Mouse (Mus musculus) cortical plate, adult 2 months (tissue): ENCODE measurements around the gene Tfb1m. TPM values are rescaled to one million over a fixed set of nuclear protein-coding genes. Genes with fewer than 3 reads are reported as not detected.

Experiments used
- H3K27ac ChIP-seq: fragments of 200-500 bp; 2 replicates; pipeline ENCODE4 v1.5.1; 2012; ENCODE audit warnings: low read length, control low read depth, inconsistent platforms; ENCODE audit not compliant: insufficient read depth
- H3K4me1 ChIP-seq: fragments of 200-500 bp; 2 replicates; pipeline ENCODE4 v1.6.1; 2011; ENCODE audit warnings: low read length; ENCODE audit not compliant: control insufficient read depth, insufficient read depth
- H3K4me3 ChIP-seq: fragments of 200-500 bp; 2 replicates; pipeline ENCODE4 v1.5.1; 2011; ENCODE audit warnings: mild to moderate bottlenecking, low read length, control low read depth; ENCODE audit not compliant: insufficient read depth
- CTCF ChIP-seq: fragments of 200-500 bp; IDR thresholded peaks from 2 replicates; pipeline ENCODE4 v1.5.1; 2011; ENCODE audit warnings: mild to moderate bottlenecking, control low read depth, low read length; ENCODE audit not compliant: insufficient read depth; ENCODE audit errors: extremely low read depth
- POLR2A ChIP-seq: fragments of 200-500 bp; IDR thresholded peaks from 2 replicates; pipeline ENCODE4 v1.6.1; 2011; ENCODE audit warnings: mild to moderate bottlenecking, low read length, control low read depth; ENCODE audit not compliant: insufficient read depth; ENCODE audit errors: extremely low read depth
- polyA plus RNA-seq: library from polyadenylated mRNA; depleted of rRNA; stranded (reverse); fragments of >200 nt; gene quantifications from 2 replicates; pipeline ENCODE4 v1.2.3, GENCODE M21; 2012

Tfb1m gene
- polyA plus RNA-seq, 1 experiment: 7.2 TPM

- no peak overlapping the region for H3K4me3 ChIP-seq
- no peak overlapping the region for H3K27ac ChIP-seq
- H3K4me1 ChIP-seq: no peaks in the 10 kb centered on the region
- TF ChIP-seq POLR2A: no peak
- TF ChIP-seq CTCF: no peak
These were observed 9.9 kb downstream of the Tfb1m start for GRCm38 (mm10) chr17:3547725-3548124.

- no peak overlapping the region for H3K27ac ChIP-seq
- no peak overlapping the region for H3K4me3 ChIP-seq
- no peaks in the 10 kb centered on the region for H3K4me1 ChIP-seq
- no peak for TF ChIP-seq CTCF
- no peak for TF ChIP-seq POLR2A
These were observed 16.5 kb downstream of the Tfb1m start for GRCm38 (mm10) chr17:3541033-3541432.

GRCm38 (mm10) chr17:3540304-3540703, 17.3 kb downstream of the Tfb1m start:
- Histone ChIP-seq H3K4me1 (no peaks in the 10 kb centered on the region), H3K27ac (no peak overlapping the region)

GRCm38 (mm10) chr17:3533425-3533824, 24.2 kb downstream of the Tfb1m start:
- Histone ChIP-seq H3K4me3 (no peak overlapping the region), H3K4me1 (no peaks in the 10 kb centered on the region)
- TF ChIP-seq CTCF: 0 out of 2 replicates have a peak, but pooled peaks have one; percentile 14
- TF ChIP-seq POLR2A: no peak

More at GRCm38 (mm10) chr17:3540304-3540703, 17.3 kb downstream of the Tfb1m start:
- no peak overlapping the region for H3K4me3 ChIP-seq
- TF ChIP-seq CTCF (no peak), POLR2A (no peak)

GRCm38 (mm10) chr17:3532254-3532653, 25.3 kb downstream of the Tfb1m start, which contains the start of gene Cldn20:
TSS of gene Cldn20 (plus strand) at chr17:3532554.
- no peak within 1 kb of the TSS for H3K4me3 ChIP-seq
- no peak for TF ChIP-seq POLR2A
- no peak for TF ChIP-seq CTCF
- H3K4me1 ChIP-seq: no peaks in the 10 kb centered on the region
- H3K27ac ChIP-seq: no peak within 1 kb of the TSS

More at GRCm38 (mm10) chr17:3533425-3533824, 24.2 kb downstream of the Tfb1m start:
- no peak overlapping the region for H3K27ac ChIP-seq

- H3K4me1 ChIP-seq: no peaks in the 10 kb centered on the region
- no peak overlapping the region for H3K4me3 ChIP-seq
- TF ChIP-seq CTCF (no peak), POLR2A (no peak)
- no peak overlapping the region for H3K27ac ChIP-seq
These were observed 25.9 kb downstream of the Tfb1m start for GRCm38 (mm10) chr17:3531641-3532040.

- no peaks in the 10 kb centered on the region for H3K4me1 ChIP-seq
- no peak overlapping the region for H3K4me3 ChIP-seq
- H3K27ac ChIP-seq: no peak overlapping the region
- no peak for TF ChIP-seq POLR2A
- TF ChIP-seq CTCF: no peak
These were observed 27.0 kb downstream of the Tfb1m start for GRCm38 (mm10) chr17:3530549-3530948.

GRCm38 (mm10) chr17:3529523-3529922, 28.1 kb downstream of the Tfb1m start:
- Histone ChIP-seq H3K4me1 (no peaks in the 10 kb centered on the region), H3K27ac (no peak overlapping the region), H3K4me3 (no peak overlapping the region)
- TF ChIP-seq POLR2A (no peak), CTCF (no peak)

- Histone ChIP-seq H3K27ac (no peak overlapping the region), H3K4me3 (no peak overlapping the region), H3K4me1 (no peaks in the 10 kb centered on the region)
- TF ChIP-seq POLR2A (no peak), CTCF (no peak)
These were observed 29.6 kb downstream of the Tfb1m start for GRCm38 (mm10) chr17:3527841-3528471.

GRCm38 (mm10) chr17:3520344-3520743, 37.2 kb downstream of the Tfb1m start:
- no peaks in the 10 kb centered on the region for H3K4me1 ChIP-seq
- TF ChIP-seq POLR2A: no peak
- no peak for TF ChIP-seq CTCF
- no peak overlapping the region for H3K4me3 ChIP-seq

More at GRCm38 (mm10) chr17:3520344-3520743, 37.2 kb downstream of the Tfb1m start:
- H3K27ac ChIP-seq: no peak overlapping the region
